Mouse (Mus musculus) embryo, embryonic 10 days (tissue): ENCODE data around the gene Bst1.

Source experiments
- DNase-seq: peaks from one replicate; pipeline ENCODE4 v3.0.0-alpha.2; 2015; ENCODE audit warnings: low spot score

Bst1 gene

DNA sequence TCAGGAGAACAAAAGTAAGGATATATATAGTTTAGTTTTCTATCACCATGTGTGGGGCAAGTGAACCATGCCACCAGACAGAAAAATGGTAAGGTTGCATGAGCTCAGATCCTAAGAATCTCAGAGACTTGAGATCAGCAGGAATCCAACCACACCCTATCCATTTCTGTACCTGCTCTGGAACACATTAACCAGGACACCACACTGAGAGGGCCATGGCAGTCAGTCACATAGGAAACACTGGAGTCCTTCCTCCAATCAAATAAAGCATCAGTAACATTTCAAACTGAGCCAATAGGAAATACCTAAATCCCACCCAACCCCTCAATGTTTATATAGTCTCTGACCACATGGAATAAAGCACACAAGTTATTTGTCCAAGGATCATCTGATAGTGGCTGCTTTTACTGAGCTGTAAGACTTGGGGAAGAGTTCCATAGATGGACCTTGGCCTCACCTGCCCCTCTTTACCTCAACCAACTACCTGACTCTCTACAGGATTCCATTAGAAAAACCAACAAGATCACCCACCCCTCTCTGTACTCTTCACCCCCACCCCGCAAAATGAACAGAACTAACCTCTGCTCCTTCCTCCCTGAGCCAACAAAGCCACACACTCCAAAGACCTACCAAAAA is 8.1 kb upstream of the Bst1 start:
- DNase-seq, result no peak

DNA sequence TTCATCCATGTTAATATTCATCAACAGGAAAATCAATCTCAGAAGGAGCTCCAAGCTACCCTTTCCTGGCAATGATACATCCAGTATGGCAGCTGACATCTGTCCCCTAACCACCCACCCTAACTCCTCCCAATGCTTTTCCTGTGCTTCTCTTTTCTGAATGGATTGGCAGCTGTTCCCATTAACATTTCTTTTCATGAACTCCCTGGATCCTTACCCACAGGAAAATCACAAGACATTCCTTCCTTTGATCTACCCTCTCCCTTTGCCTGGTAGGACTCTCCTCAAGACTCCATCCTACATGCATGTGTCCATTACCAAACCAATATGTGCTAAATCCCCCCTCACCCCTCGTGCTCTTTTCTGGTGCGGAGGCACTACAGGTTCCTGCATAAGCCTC is 4.1 kb upstream of the Bst1 start:
- no peak for DNase-seq

DNA sequence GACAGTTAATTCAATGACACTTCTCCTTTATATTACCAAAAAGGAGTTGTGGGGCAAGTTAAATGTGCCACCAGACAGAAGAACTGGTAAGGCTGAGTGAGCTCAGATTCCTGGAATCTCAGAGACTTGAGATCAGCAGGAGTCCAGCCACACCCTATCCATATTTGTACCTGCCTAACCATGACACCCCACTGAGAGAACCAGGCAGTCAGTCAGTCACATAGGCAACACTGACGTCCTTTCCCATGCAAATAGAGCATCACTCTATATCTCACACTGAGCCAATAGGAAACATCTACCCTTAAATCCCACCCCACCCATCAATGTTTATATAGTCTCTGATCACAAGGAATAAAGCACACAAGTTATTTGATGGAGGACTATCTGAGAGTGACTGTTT is 2.9 kb upstream of the Bst1 start:
- DNase-seq, result no peak

DNA sequence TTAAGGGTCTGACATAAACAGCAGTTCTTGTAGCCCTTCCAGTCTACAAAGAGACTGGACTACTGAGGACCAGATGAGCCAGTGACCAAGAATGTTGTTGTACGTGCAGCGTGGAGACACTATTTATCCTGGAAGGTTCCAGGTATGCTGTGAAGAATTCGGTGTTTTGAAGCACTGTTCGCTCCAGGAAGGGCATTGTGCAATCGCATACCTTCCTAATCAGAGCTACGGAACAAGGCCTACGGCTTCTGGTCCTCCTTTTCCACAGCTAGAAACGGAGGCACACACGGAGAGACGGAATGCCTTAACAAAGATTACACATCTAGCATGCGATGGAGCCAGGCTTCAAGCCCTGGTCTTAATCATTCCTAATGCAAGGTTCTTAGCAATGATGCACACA is 2.1 kb downstream of the Bst1 start:
- DNase-seq, result no peak

DNA sequence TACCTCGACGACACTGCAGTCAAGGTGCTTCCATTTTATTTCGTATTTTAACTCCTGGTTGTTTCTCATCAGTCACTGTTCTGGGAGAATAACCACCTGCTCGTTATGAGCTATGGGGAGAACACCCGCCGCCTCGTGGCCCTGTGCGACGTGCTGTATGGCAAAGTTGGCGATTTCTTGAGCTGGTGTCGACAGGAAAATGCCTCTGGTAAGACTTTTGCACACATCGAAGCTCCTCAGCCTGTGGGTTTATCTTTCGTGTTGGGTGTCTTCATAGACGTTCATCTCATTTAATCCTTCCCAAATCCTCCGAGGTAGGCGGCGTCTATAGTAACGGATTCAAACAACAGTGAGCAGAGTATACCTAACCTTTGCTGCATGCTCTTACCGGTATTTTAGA is 2.9 kb downstream of the Bst1 start, which contains the start of gene Fbxl5:
Fbxl5 (minus strand) TSS at position 101 of the 400 bp plus-strand sequence.
- no peak for DNase-seq

DNA sequence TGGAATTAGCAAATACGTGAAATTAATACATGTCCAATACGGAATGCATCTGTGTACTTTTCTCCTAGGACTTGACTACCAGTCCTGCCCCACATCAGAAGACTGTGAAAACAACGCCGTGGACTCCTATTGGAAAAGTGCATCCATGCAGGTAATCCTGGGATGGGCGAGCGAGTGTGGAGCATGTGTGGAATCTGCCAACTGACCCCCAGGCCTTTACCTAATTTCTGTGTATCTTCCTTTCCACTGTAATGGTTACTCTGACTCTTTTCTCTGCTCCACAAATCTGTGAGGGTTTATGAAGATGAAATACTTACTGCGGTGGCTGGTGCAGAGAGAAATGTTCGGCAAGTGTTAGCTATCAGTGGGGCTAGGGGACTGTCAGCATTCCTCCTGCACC is 3.5 kb downstream of the Bst1 start:
- no peak for DNase-seq

DNA sequence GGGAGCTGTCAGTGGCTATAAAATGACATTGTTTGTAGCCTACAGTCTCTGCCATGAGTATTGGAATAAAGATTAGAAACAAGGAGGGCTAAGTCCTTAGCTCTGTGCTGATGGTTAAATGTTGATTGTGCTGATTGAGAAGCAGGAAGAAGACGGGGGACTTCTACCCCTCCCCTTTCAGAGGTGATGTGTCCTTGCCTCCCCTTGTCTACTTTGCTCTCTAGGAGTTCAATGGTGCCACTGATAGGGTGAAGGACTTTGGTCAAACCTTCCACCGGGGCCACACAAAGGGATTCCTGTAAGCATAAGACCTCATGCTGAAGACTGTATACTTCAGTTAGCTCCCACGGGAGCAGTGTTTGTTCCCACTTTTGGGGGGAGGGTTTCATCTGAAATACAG is 4.1 kb downstream of the Bst1 start:
- no peak for DNase-seq

DNA sequence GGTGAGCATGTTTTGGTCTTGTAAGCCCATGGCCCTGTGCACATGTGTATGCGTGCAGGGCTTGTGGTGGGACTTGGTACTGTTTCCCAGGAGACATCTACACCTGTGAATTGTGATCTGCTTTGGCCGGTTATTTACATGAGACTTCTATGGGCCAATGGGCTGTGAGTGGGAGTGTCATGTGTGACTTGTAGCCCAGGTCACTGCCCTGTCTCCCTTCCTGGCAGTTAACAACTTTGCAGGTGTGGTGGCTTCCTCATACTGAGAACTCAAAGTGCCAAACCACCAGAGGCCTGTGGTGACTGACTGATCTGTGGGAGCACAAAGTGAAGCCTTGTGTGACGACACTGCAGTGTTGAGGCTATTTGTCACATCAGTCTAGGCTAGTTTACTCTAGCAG is 5.9 kb downstream of the Bst1 start:
- no peak for DNase-seq

DNA sequence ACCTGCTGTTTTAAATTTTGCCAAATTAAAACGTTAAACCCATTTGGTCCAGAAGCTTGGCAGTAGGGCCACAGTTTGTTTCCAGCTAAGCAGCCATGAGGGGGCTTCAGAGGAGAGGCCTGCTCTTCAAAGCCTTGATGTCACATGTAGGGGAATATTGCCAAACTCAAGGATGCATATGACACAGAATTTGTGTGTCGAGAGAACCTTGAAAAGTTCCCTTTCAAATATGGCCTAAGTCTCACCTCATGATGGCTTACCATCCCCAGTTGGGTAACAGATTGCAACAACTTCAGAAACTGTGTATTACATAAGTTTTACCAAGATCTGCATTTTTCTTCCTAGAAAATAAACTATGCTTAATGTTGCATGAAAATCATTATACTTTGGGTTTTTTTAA is 8.2 kb downstream of the Bst1 start:
- no peak for DNase-seq

DNA sequence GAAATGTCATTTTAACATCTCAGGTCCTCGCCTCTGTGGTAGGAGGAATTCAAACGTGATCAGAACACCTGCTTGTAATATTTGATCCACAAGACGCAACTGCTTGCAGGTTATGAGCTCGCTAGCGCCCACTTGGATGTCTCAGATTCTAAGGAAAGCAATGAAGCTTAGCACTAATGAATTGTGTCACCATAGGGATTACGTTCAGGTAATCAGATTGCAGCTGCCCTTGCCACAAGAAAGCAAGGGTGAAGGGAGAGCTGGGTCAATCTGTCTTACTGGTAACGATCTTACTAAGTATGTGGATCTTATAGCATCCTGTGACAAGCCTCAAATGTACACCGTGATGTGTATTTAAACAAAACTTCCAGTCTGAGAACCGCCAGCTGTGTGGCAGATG is 8.7 kb downstream of the Bst1 start:
- DNase-seq, result no peak

DNA sequence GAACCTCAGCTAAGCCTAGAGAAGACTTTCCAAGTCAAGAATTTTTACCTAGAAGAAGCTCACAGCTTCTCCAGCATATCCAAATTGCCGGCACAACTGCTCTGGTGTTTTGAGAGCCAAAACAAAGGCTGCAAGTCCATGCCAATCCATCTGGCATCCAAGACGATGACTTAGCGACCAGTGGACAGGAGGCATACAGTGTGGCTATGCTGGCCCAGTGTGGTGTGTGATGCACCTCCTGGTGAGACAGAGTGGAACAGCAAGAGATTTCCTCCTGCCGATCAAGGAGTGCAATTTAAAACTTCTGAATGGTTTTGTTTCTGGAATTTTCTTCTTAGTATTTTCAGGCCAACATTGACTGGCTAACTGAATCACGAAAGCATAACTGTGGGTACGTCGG is 17.9 kb downstream of the Bst1 start:
- DNase-seq, result no peak

DNA sequence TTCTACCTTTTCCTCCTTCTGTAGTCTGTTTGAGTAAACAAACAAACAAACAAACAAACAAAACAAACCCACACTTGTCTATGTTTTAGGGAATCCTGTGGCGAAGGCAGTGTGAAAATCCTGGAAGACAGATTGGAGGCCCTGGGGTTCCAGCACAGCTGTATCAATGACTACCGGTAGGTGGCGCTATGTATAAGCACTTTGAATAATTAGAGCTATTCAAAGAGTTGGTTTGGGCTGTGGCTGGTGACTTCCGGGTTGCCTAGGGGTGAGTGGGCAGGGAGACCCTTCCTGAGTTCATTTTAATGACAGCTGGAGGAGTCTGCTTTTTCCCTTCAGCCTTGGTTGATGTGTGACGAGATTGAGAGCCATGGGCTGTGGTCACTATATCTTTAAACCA is 18.7 kb downstream of the Bst1 start:
- peak; percentile 72 for DNase-seq

DNA sequence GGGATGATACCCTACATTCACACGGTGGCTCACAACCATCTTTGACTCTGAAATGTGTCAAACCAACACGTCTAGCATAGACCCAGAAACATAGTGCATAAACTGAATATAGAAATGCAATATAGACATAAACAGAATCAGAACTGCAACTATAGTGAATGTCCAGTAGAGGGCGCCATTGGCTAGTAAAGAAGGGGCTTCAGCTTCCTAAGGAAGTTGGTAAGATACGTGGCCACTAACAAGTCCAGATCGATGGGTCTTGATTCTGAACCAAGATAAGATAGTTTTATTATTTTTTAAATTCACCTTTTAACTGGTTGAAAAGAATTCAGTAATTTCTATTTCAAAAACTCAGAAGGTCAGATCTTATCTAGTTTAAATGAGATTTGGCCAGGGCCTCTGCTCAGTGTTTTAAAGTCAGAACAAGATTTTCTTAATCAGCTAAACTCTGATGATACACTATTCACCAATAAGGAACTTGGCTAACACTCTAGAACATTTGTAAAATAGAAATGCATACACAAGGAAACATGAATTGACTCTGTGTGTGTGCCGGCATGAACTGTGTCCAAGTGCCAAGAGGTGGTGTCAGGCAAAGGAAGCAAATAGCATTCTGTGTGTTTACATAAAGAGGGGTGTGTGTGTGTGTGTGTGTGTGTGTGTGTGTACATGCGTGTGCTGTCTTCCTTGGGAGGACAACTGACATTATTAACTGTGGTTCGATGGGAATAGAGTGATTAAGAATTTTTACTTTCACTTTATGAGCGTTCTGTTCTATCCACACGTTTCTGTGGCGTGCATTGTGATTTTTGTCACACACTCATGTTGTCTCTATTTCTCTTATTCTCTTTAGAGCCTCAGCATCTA is 22.7 kb downstream of the Bst1 start:
- DNase-seq, result peak; percentile 82

DNA sequence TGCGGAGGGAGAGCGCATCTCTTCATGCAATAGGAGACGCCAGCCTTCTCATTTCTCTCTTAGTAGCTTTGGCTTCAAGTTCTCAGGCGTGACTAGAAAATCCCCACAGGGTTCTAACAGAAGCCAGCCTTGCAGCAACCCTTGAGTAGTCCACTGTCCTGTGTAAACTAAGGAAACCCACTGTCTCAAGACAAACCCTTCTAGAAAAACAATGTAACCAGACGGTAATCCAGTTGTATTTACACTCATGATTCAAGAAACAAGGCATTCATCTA is 23.3 kb downstream of the Bst1 start:
- no peak for DNase-seq

DNA sequence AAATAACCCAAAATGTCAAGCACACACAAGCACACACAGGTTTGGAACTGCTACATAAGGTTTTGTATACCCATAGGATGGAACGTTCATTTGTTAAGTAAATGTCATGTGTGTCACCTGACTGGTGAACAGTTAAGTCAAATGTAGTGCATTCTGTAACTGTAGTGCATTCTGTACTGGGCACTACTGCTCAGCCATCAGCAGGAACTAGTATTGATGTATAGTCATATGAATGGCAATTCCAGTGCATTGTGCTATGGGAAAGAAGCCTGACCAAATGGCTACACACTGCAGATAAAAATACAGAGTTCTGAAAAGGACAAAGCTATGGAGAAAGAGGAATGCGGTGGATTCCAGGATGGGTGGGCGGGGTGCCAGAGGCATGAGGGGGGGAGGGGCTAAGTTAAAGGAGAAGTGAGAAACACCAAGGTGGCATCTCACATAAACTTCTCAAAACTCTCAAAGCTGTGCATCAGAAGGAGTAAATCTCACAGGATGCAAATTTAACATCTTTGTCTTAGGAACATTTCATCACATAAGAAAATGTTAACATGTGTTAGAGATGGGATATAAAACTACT is 24.0 kb downstream of the Bst1 start:
- DNase-seq, result no peak

DNA sequence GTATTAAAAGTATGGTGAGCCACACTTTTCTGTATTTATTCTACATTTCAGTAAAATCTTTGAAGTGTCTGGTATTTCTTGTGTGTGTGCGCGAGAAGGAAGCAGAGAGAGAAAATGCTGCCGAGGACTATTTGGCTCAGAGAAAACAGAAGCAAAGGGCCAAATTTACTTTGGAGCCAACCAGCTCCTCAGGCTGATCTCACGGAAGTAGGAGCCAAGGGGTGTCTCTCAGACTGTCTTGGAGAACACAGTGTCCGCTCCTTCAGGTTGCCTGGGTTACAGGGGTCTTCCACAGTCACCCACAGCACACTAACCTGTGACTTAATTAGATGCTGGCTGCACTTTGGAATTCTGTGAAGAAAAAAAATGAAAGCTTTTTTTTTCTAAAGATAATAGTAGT is 26.4 kb downstream of the Bst1 start:
- no peak for DNase-seq

DNA sequence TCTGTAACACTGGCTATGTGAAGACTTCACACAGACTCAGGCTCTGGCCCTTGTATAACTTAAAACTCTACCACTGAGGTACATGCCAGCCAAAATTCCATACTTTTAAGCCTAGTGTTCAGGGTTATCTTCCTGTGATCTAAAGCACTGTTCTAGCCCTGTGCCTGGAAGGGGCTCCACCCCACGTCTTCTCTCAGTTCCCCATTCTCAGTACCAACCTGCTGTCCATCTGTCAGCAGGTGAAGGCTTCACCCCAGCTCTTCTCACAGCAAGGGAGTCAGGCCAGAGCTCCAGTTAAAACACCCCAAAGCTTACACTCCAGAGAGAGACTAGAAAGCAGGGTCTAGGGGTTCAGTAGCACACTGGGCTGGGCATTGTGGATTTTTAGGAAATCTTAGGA is 27.0 kb downstream of the Bst1 start:
- no peak for DNase-seq

DNA sequence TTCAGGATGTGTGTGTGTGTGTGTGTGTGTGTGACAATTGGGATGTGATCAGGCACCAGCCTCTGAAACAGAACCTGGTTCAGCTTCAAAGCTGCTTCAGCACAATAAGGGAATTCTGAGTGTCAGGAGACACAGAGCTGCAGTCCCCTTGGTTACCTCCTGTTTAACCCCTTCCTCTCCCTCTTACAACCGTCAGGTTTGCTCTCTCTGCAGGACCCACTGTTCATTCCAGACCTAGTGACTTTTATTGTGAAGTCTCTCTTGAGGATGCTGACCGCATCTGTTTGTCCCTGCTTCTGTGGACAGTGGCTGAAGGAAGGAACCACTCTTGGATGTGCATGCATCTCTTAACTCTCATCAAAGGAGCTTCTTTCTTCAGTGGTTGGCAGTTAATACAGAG is 27.5 kb downstream of the Bst1 start:
- DNase-seq, result peak; percentile 24

DNA sequence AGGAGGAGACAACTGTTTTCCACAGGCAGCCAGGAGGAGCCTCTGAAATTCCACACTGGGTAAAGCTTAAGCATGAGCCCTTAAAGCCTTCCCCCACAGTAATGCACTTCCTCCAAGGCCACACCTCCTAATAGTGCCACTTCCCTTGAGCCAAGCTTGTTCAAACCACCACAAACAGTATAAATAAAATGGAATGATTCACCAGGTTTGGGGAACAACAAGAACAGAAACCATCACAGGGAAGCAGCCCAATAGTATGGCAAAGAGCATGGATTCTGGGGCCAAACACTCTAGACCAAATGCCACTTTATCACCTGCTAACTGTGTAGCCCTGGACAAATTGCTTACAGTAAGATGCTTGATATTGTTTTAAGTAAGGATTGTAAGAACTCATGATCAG is 28.9 kb downstream of the Bst1 start:
- no peak for DNase-seq

DNA sequence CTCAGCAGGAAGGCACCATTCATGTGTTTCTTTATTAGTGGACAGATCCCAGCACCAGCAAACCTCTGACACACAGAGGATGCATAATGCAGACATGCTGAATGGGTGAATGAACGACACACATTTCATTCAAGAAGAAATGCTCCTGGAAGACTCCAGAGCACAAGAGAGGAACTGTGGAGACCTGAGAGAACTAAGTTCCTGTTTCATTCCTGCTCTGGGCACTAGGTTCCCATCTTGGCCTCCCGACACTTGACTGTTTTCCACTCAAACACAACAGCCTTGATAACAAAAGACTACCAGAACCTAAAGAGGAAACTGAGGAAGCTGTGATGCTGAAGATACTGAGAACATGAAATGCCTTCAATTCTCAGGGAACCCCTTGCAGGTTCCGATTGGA is 29.6 kb downstream of the Bst1 start:
- DNase-seq, result no peak

DNA sequence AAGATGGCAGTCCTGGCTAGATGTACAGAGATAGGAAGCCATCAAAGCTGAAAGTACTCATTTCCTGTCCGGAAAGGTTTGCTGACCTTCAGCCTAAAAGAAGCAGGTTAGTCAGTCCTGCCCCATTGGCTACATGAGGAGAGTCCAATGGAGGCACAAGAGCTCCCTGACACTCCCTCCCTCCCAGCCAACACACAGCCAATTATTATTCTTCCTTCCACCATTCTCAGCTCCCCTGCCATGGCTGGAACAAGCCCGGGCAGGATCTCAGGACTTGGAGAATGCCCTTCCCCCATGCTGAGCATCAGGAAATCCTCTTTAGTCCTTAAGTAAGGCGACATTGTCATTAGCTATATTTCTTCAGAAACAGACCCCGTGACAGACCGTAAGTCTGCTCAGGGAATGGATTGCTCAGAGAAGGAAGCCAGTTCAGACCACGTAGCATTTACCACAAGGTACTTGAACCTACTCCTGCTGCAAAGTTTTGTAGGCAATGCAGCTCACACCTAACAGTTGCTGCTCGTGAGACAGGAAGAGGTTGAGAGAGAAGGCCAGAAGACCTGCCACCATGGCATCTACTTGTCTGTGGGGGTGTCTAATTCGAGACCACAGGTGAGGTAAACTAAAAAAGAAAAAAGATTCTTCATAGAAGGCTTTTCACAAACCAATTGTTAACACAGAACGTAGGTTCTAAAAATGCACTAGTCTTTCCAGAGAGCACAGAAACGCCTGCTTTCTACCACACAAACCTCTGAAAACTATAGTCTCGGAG is 34.6 kb downstream of the Bst1 start:
- peak; percentile 11 for DNase-seq

DNA sequence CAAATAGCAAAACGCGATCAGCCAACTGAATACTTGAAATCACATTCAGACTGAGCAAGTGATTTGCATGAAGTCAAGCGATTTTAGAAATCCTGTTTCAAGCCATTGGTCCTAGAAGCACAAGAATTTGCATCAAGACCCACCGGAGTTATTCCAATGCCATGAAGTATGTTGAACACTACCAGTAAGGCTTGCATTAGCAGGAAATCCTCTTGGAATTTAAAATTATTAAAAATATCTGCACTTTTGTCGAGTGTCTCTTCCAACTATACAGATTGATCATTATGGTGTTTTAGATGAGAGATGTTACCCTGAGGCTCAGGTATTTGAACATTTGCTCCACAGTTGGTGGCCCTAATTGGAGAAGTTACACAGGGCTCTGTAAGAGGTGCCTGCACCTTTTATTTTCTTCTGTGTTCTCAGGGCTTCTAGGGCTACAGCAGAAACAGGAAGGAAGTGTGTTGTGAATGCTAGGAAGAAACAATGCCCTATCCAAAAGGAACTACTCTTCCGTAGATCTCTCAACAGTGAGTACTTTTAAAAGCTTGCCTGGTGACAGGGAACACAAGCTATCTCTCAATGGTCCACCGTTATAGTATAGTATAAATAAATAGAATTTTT is 35.3 kb downstream of the Bst1 start:
- DNase-seq, result no peak
